Mouse (Mus musculus): ENCODE measurements at regions not wholly inside any gene's neighbourhood (a gene's known extent, or its start where the extent isn't known, plus 50 kb on each side); places are given as distances from the start of the nearest gene placed in this dataset.
"Not testable (repeated sequence)": the region's sequence is repeated elsewhere in the genome, so short reads cannot be mapped to it uniquely, and the experiment has no call there.

GRCm38 (mm10) chr11:13436433-13436832, 971.7 kb upstream of the Cobl start:
- WGBS, result 81% methylated on average over 1 of the region's 1 CpGs
- no peak for TF ChIP-seq CTCF (IDR thresholded peaks at IDR 0.05; ENCODE audit: low read depth)
- Histone ChIP-seq H3K9ac (replicated peaks; ENCODE audit: low read length) (no peak overlapping the region), H3K27ac (no peak overlapping the region), H3K4me2 (ENCODE audit: low read depth, low read length) (no peak overlapping the region), H3K9me3 (ENCODE audit: low read length) (no peaks in the 10 kb centered on the region), H3K36me3 (ENCODE audit: insufficient read depth, low read length) (no peaks in the 10 kb centered on the region), H3K27me3 (ENCODE audit: insufficient read depth, low read length) (no peaks in the 10 kb centered on the region), H3K4me3 (ENCODE audit: low read length) (no peak overlapping the region), H3K4me1 (ENCODE audit: insufficient read depth, low read length) (no peaks in the 10 kb centered on the region)
- ATAC-seq, result no peak
- no peak for DNase-seq (ENCODE audit: low spot score)

- H3K4me2 ChIP-seq (ENCODE audit: low read depth, low read length); H3K9ac ChIP-seq (replicated peaks; ENCODE audit: low read length); H3K27me3 ChIP-seq (ENCODE audit: insufficient read depth, low read length); H3K36me3 ChIP-seq (ENCODE audit: insufficient read depth, low read length); ATAC-seq; H3K4me1 ChIP-seq (ENCODE audit: insufficient read depth, low read length); DNase-seq (ENCODE audit: low spot score); H3K9me3 ChIP-seq (ENCODE audit: low read length); H3K4me3 ChIP-seq (ENCODE audit: low read length); H3K27ac ChIP-seq: not testable (repeated sequence)
- 22% methylated on average over 2 of the region's 2 CpGs for WGBS
Observed at GRCm38 (mm10) chr11:13417881-13418280, 953.1 kb upstream of the Cobl start.
